ENCODE assay signal across 17 mouse cellular contexts in the genomic region with DNA sequence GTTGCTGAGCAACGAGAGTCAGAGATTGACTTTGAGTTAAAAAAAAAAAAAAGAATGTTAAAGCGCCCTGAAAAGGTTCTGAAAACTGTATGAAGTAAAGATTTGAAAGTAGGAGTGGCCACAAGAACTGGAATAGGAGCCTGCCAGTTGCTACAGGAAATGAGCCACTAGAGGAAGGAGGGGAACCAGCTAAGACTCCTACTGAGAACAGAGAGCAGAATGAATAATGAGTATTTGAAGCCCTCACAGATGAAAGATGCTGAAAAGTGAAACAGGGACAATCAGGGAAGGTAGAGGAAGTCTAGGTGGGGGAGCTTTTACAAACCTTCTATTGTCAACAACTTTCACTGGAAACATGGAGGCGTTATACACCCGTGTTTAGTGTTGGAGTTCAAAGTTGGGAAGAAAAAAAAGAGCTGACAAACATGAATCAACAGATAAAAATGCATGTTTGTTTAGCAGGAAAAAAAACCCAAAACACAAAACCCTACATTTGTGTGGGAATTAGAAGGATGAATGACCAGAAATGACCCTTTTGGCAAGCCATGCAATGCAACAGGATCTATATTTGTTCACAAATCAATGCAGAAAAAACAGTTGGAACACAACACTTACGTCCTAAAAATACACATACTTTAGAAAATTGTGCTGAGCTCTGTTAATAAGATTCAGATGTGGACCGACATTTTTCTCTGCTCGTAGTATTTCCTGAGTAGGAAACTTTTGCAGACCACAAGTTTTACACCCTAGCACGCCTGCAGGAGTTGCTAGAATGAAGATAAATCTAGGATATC. TPM values are rescaled to one million over a fixed set of nuclear protein-coding genes. Genes with fewer than 3 reads are reported as not detected.
DNase-seq lines count a peak whose midpoint lies in the region; ATAC-seq and TF ChIP-seq lines count a peak whose summit lies in the region.
"Had no signal": no experiment of that assay in that cellular context is flagged by ENCODE, and none has a peak within 500 bp of the region (broad histone marks: within the 10 kb centered on the region; RNA-seq: fewer than 3 reads in every experiment).

No protein-coding gene starts in this region.

- no peak for ATAC-seq in kidney, postnatal 0 days (replicated peaks; ENCODE audit: low FRiP score, low read depth)
- no peak for ATAC-seq in embryonic facial prominence, embryonic 12.5 days (ENCODE audit: insufficient number of reproducible peaks, insufficient read depth, low FRiP score, low TSS enrichment)
- no peak for ATAC-seq in limb, embryonic 14.5 days (ENCODE audit: low FRiP score, low read depth)
- ATAC-seq: forebrain, embryonic 13.5 days had no signal

- H3K36me3 ChIP-seq in kidney, postnatal 0 days (ENCODE audit: insufficient read depth, low read length) = peaks cover 18% of the 10 kb centered on the region
- peaks cover 90% of the 10 kb centered on the region for H3K36me3 ChIP-seq in embryonic facial prominence, embryonic 12.5 days
- H3K36me3 ChIP-seq in limb, embryonic 14.5 days (ENCODE audit: control insufficient read depth, insufficient read depth, low read length) = peaks cover 92% of the 10 kb centered on the region

- no peak for TF ChIP-seq CTCF in kidney, postnatal 0 days (IDR thresholded peaks at IDR 0.05; ENCODE audit: low read depth)

- H3K27me3 ChIP-seq in kidney, postnatal 0 days (ENCODE audit: insufficient read depth, low read length) = no peaks in the 10 kb centered on the region
- no peaks in the 10 kb centered on the region for H3K27me3 ChIP-seq in embryonic facial prominence, embryonic 12.5 days
- no peaks in the 10 kb centered on the region for H3K27me3 ChIP-seq in limb, embryonic 14.5 days (ENCODE audit: control insufficient read depth, insufficient read depth, low read length)
- H3K27me3 ChIP-seq: forebrain, embryonic 13.5 days; heart, embryonic 15.5 days; midbrain, embryonic 12.5 days had no signal

- H3K4me2 ChIP-seq in kidney, postnatal 0 days (ENCODE audit: low read length) = no peak overlapping the region
- H3K4me2 ChIP-seq in embryonic facial prominence, embryonic 12.5 days (replicated peaks) = peak overlapping the region; percentile 6
- H3K4me2 ChIP-seq in limb, embryonic 14.5 days (replicated peaks; ENCODE audit: low read depth, low read length, severe bottlenecking) = peak overlapping the region; percentile 30
- H3K4me2 ChIP-seq: forebrain, embryonic 13.5 days; heart, embryonic 15.5 days; midbrain, embryonic 12.5 days had no signal

- TF ChIP-seq POLR2A in limb, embryonic 14.5 days (IDR thresholded peaks at IDR 0.05; ENCODE audit: borderline replicate concordance, extremely low read depth, insufficient read depth, insufficient read length) = no peak

- no peak overlapping the region for H3K27ac ChIP-seq in kidney, postnatal 0 days
- 0 out of 2 replicates have a peak overlapping the region, but pooled peaks have one; percentile 0 for H3K27ac ChIP-seq in embryonic facial prominence, embryonic 12.5 days
- H3K27ac ChIP-seq in limb, embryonic 14.5 days (replicated peaks; ENCODE audit: low read depth, low read length) = no peak overlapping the region
- H3K27ac ChIP-seq: forebrain, embryonic 13.5 days; heart, embryonic 15.5 days; midbrain, embryonic 12.5 days had no signal

- DNase-seq in kidney, postnatal 0 days (ENCODE audit: low spot score) = peak; percentile 57
- DNase-seq in kidney, adult 9 months = no peak
- peak; percentile 66 for DNase-seq in NIH3T3 (ENCODE audit: low read depth)
- DNase-seq in limb, embryonic 14.5 days (ENCODE audit: low spot score) = peak; percentile 46
- no peak for DNase-seq in left cerebral cortex, adult 18-20 months (ENCODE audit: low spot score in 2 of 2)
- no peak for DNase-seq in gastrocnemius, postnatal 36 days
- DNase-seq: adrenal gland, adult 2 months; cerebellum, adult 11-12 months; cerebellum, postnatal 25 days; kidney, adult 8-10 months; kidney, postnatal 4 days; thymus, adult 2 months had no signal

- intact Hi-C loops in gastrocnemius, postnatal 36 days (cut with DNase I) = no loop called here

- 56% methylated on average over 8 of the region's 8 CpGs for WGBS in kidney, postnatal 0 days
- 42% methylated on average over 8 of the region's 8 CpGs for WGBS in embryonic facial prominence, embryonic 12.5 days
- WGBS in limb, embryonic 14.5 days = 33% methylated on average over 8 of the region's 8 CpGs

- no peaks in the 10 kb centered on the region for H3K4me1 ChIP-seq in kidney, postnatal 0 days (replicated peaks; ENCODE audit: insufficient read depth, low read length)
- peaks cover 42% of the 10 kb centered on the region for H3K4me1 ChIP-seq in embryonic facial prominence, embryonic 12.5 days
- peaks cover 27% of the 10 kb centered on the region for H3K4me1 ChIP-seq in limb, embryonic 14.5 days (ENCODE audit: control insufficient read depth, insufficient read depth, low read length)

- H3K9me3 ChIP-seq in kidney, postnatal 0 days (replicated peaks; ENCODE audit: low read length) = no peaks in the 10 kb centered on the region
- no peaks in the 10 kb centered on the region for H3K9me3 ChIP-seq in embryonic facial prominence, embryonic 12.5 days
- no peaks in the 10 kb centered on the region for H3K9me3 ChIP-seq in limb, embryonic 14.5 days (ENCODE audit: control insufficient read depth, low read length)
- H3K9me3 ChIP-seq: forebrain, embryonic 13.5 days; heart, embryonic 15.5 days; midbrain, embryonic 12.5 days had no signal

- H3K4me3 ChIP-seq in kidney, postnatal 0 days (replicated peaks; ENCODE audit: low read depth, low read length) = no peak overlapping the region
- H3K4me3 ChIP-seq in embryonic facial prominence, embryonic 12.5 days = no peak overlapping the region
- peak overlapping the region; percentile 15 for H3K4me3 ChIP-seq in limb, embryonic 14.5 days (replicated peaks; ENCODE audit: low read length)
- H3K4me3 ChIP-seq: forebrain, embryonic 13.5 days; heart, embryonic 15.5 days; midbrain, embryonic 12.5 days had no signal

- no peak overlapping the region for H3K9ac ChIP-seq in kidney, postnatal 0 days (ENCODE audit: low read depth, low read length)
- no peak overlapping the region for H3K9ac ChIP-seq in embryonic facial prominence, embryonic 12.5 days
- no peak overlapping the region for H3K9ac ChIP-seq in limb, embryonic 14.5 days (ENCODE audit: low read depth, low read length, severe bottlenecking)
- H3K9ac ChIP-seq: forebrain, embryonic 13.5 days; heart, embryonic 15.5 days; midbrain, embryonic 12.5 days had no signal

RNA-seq across cellular contexts. Expression of gene Pcdh18, which starts 7.4 kb away (rescaled TPM):
- 24.5 and 25.4 TPM in 2 replicates for polyA plus RNA-seq in kidney, postnatal 0 days (2015; fragmentation: Nextera tagmentation; extraction: Ambion mirVana)
- 142 and 152 TPM in 2 replicates for polyA plus RNA-seq in embryonic facial prominence, embryonic 12.5 days (2016; fragmentation: Nextera tagmentation; extraction: Ambion mirVana)
- 72.6 and 84.7 TPM in 2 replicates for polyA plus RNA-seq in limb, embryonic 14.5 days (2012; rRNA removed)
- polyA plus RNA-seq in limb, embryonic 14.5 days (2014; fragmentation: Nextera tagmentation; extraction: Ambion mirVana) = 118 and 149 TPM in 2 replicates
- 1 to 10 TPM; 4.8 to 5.4 TPM for total RNA-seq in left cerebral cortex, adult 18-20 months (2021)
- 1 to 10 TPM; 1.8 to 3.2 TPM for total RNA-seq in gastrocnemius, postnatal 36 days (2021)
- total RNA-seq: granulocyte monocyte progenitor cell, adult 5-6 weeks had no signal

Comparison
In these comparisons a context has a peak if more than half of its experiments do, and no peak if none do; other contexts are left out.
1. DNase-seq: peak in kidney, postnatal 0 days (single experiment), NIH3T3 (single experiment) and limb, embryonic 14.5 days (single experiment); none in kidney, adult 9 months (single experiment), left cerebral cortex, adult 18-20 months (0 of 2) and gastrocnemius, postnatal 36 days (0 of 2).